Mouse (Mus musculus) liver, embryonic 14.5 days (tissue): ENCODE measurements around the gene Slc2a3.

Experiments used
- CTCF ChIP-seq: IDR thresholded peaks from 2 replicates; pipeline ENCODE4 v1.5.1; 2016; ENCODE audit warnings: antibody characterized with exemption, low read depth, control low read depth
- EP300 ChIP-seq: IDR thresholded peaks from 2 replicates; pipeline ENCODE4 v1.6.1; 2016; ENCODE audit warnings: antibody characterized with exemption, low read depth

DNA sequence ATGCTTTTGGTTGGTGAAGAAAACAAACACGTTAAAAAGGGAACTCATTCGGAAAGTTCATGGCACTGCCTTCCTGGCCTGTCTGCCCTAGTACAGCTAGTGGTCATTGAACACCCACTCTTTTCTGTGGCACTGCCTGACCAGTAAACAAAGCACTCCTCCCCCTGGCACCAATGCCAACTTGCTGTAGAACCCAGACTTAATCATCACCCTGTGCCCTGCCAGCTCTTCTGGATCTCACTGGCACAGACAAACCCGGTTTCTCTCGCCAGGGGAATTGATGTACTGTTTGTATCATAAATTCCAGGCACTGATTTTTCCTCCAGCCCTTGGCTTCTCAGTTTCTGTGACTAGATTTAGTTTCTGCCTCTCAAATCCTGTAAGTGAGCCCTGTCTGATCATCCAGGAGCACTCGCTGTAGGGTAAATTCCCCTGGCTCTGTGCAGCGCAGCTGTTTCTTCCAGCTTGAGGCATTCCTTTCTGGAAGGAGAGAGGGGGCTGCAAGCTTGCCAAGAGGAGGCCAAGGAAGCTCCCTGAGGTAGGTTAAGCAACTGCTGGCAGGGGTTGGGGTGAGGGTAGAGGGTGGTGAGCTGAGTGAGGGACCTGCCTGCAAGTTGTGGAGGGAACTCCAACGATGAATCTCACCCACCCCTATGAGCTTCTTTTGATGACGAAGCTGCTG lies 6.0 kb downstream of the Slc2a3 start:
- TF ChIP-seq CTCF (no peak), EP300 (no peak)
